Mouse (Mus musculus) forebrain, embryonic 10.5 days (tissue): ENCODE measurements around the gene Slc39a8. TPM values are rescaled to one million over a fixed set of nuclear protein-coding genes. Genes with fewer than 3 reads are reported as not detected.

Source experiments
- DNase-seq: peaks from one replicate; pipeline ENCODE4 v3.0.0-alpha.2; 2017; ENCODE audit warnings: low spot score; ENCODE audit errors: extremely low spot score
- H3K27ac ChIP-seq: fragments of 300-500 bp; sonication (generic); 2 replicates; pipeline ENCODE4 v1.5.1; 2016; ENCODE audit warnings: mild to moderate bottlenecking
- H3K27me3 ChIP-seq: fragments of 300-500 bp; sonication (generic); 2 replicates; pipeline ENCODE4 v1.6.1; 2016; ENCODE audit warnings: mild to moderate bottlenecking; ENCODE audit not compliant: poor library complexity, severe bottlenecking
- H3K36me3 ChIP-seq: fragments of 300-500 bp; sonication (generic); replicated peaks from 2 replicates; pipeline ENCODE4 v1.6.1; 2016; ENCODE audit warnings: mild to moderate bottlenecking, moderate library complexity
- H3K4me1 ChIP-seq: fragments of 300-500 bp; sonication (generic); 2 replicates; pipeline ENCODE4 v1.6.1; 2016
- H3K4me3 ChIP-seq: fragments of 300-500 bp; sonication (generic); 2 replicates; pipeline ENCODE4 v1.5.1; 2016; ENCODE audit warnings: mild to moderate bottlenecking, moderate library complexity
- H3K9me3 ChIP-seq: fragments of 300-500 bp; sonication (generic); 2 replicates; pipeline ENCODE4 v1.6.1; 2016; ENCODE audit warnings: mild to moderate bottlenecking, moderate library complexity
- WGBS: fragments of 180-500 bp; shearing (Covaris S2); methylation state at CpG from one replicate; pipeline ENCODE4 v1.1.7; 2016; 5-methylcytosine and 5-hydroxymethylcytosine counted together
- polyA plus RNA-seq: library from polyadenylated mRNA; unstranded; fragments of >200 nt; fragmentation: Nextera tagmentation; extraction: Ambion mirVana; gene quantifications from 2 replicates; pipeline ENCODE4 v1.2.1, GENCODE M21; 2016

Slc39a8 gene
- polyA plus RNA-seq, 1 experiment from 2014 or later = 20.7 TPM

- no peak for DNase-seq
These were observed 29.9 kb downstream of the Slc39a8 start for GRCm38 (mm10) chr3:135854985-135855340.

GRCm38 (mm10) chr3:135856303-135856702 lies 31.2 kb downstream of the Slc39a8 start:
- H3K36me3 ChIP-seq = no peaks in the 10 kb centered on the region
- no peak overlapping the region for H3K4me3 ChIP-seq
- no peaks in the 10 kb centered on the region for H3K27me3 ChIP-seq
- no peak for DNase-seq
- H3K4me1 ChIP-seq = peaks cover 25% of the 10 kb centered on the region
- WGBS = 67% methylated on average over 1 of the region's 1 CpGs
- H3K27ac ChIP-seq = no peak overlapping the region
- H3K9me3 ChIP-seq = no peaks in the 10 kb centered on the region

More at GRCm38 (mm10) chr3:135854985-135855340, 29.9 kb downstream of the Slc39a8 start:
- Histone ChIP-seq H3K4me3 (no peak overlapping the region), H3K4me1 (peaks cover 20% of the 10 kb centered on the region), H3K9me3 (no peaks in the 10 kb centered on the region), H3K27ac (no peak overlapping the region), H3K27me3 (no peaks in the 10 kb centered on the region), H3K36me3 (no peaks in the 10 kb centered on the region)
- 84% methylated on average over 6 of the region's 6 CpGs for WGBS

- 54% methylated on average over 5 of the region's 5 CpGs for WGBS
- H3K27ac ChIP-seq = no peak overlapping the region
- no peak overlapping the region for H3K4me3 ChIP-seq
- no peaks in the 10 kb centered on the region for H3K36me3 ChIP-seq
- H3K9me3 ChIP-seq = no peaks in the 10 kb centered on the region
- DNase-seq = no peak
- H3K27me3 ChIP-seq = no peaks in the 10 kb centered on the region
- peaks cover 25% of the 10 kb centered on the region for H3K4me1 ChIP-seq
These were observed 32.1 kb downstream of the Slc39a8 start for GRCm38 (mm10) chr3:135857134-135857533.

DNA sequence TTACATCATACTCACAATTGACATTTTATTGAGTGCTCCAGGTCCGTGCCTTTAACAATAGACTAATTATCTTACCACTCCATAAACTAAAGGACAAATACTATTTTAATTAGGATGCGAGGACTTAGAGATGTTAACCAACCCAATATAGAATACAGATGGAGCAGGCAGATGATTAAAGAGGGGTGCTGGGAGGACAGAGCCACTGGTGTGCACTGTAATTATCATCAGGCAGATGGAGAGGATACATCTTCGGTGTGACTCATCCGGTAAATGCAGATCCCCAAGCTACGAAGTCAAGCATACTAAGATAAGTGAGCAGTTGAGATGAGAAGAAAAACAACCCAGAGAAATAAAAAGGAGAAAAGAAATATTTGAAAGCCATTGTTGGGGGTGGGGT lies 34.4 kb downstream of the Slc39a8 start:
- no peak overlapping the region for H3K4me3 ChIP-seq
- H3K27ac ChIP-seq = no peak overlapping the region
- DNase-seq = no peak
- H3K4me1 ChIP-seq = peaks cover 25% of the 10 kb centered on the region
- H3K9me3 ChIP-seq = no peaks in the 10 kb centered on the region
- 91% methylated on average over 5 of the region's 5 CpGs for whole genome bisulfite sequencing
- H3K36me3 ChIP-seq = no peaks in the 10 kb centered on the region
- no peaks in the 10 kb centered on the region for H3K27me3 ChIP-seq

- H3K4me1 ChIP-seq = peaks cover 9% of the 10 kb centered on the region; the same call in 1 of the 2 replicates
- H3K36me3 ChIP-seq = no peaks in the 10 kb centered on the region
- DNase-seq = no peak
- no peak overlapping the region for H3K27ac ChIP-seq
- no peak overlapping the region for H3K4me3 ChIP-seq
- WGBS = 61% methylated on average over 9 of the region's 9 CpGs
- H3K27me3 ChIP-seq = no peaks in the 10 kb centered on the region
- no peaks in the 10 kb centered on the region for H3K9me3 ChIP-seq
These were observed 37.7 kb downstream of the Slc39a8 start for GRCm38 (mm10) chr3:135862804-135863203.

- 76% methylated on average over 4 of the region's 4 CpGs for WGBS
- no peak for DNase-seq
- no peak overlapping the region for H3K4me3 ChIP-seq
- no peaks in the 10 kb centered on the region for H3K27me3 ChIP-seq
- H3K27ac ChIP-seq = no peak overlapping the region
- H3K9me3 ChIP-seq = no peaks in the 10 kb centered on the region
- no peaks in the 10 kb centered on the region for H3K36me3 ChIP-seq
- no peaks in the 10 kb centered on the region for H3K4me1 ChIP-seq
These were observed 44.0 kb downstream of the Slc39a8 start for GRCm38 (mm10) chr3:135869041-135869440.

GRCm38 (mm10) chr3:135872325-135872724 lies 47.2 kb downstream of the Slc39a8 start:
- no peak overlapping the region for H3K4me3 ChIP-seq
- H3K27ac ChIP-seq = no peak overlapping the region
- no peak for DNase-seq
- H3K36me3 ChIP-seq = no peaks in the 10 kb centered on the region
- no peaks in the 10 kb centered on the region for H3K27me3 ChIP-seq
- H3K4me1 ChIP-seq = no peaks in the 10 kb centered on the region
- H3K9me3 ChIP-seq = no peaks in the 10 kb centered on the region
- WGBS = 88% methylated on average over 5 of the region's 5 CpGs

GRCm38 (mm10) chr3:135873596-135873995 lies 48.5 kb downstream of the Slc39a8 start:
- Histone ChIP-seq H3K9me3 (no peaks in the 10 kb centered on the region), H3K27me3 (no peaks in the 10 kb centered on the region), H3K36me3 (no peaks in the 10 kb centered on the region), H3K4me1 (no peaks in the 10 kb centered on the region), H3K4me3 (no peak overlapping the region), H3K27ac (no peak overlapping the region)
- 76% methylated on average over 3 of the region's 3 CpGs for WGBS
- no peak for DNase-seq

DNA sequence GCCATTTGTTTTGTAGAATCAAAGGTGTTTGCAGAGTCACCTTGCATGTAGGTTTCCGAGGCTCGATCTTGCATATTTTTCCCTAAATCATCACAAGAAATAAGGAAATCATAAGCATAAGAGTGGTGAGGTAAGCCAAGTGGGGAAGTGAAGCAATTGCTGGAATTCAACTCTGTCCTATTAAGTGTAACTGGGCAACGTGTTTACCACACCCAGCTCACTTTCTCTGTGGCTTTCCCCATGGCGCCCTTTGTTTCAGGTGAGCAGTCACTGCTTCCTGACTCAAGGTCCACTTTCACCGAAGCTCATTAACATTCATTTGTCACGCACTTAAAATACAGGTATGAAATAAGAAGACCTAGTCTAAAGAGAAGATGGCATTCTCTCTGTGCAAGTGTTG lies 53.0 kb downstream of the Slc39a8 start:
- Histone ChIP-seq H3K4me3 (no peak overlapping the region), H3K36me3 (no peaks in the 10 kb centered on the region), H3K9me3 (no peaks in the 10 kb centered on the region), H3K4me1 (no peaks in the 10 kb centered on the region), H3K27ac (no peak overlapping the region), H3K27me3 (no peaks in the 10 kb centered on the region)
- WGBS = 93% methylated on average over 6 of the region's 6 CpGs
- DNase-seq = no peak

- Histone ChIP-seq H3K4me3 (no peak overlapping the region), H3K4me1 (peaks cover 13% of the 10 kb centered on the region), H3K27me3 (no peaks in the 10 kb centered on the region), H3K36me3 (no peaks in the 10 kb centered on the region), H3K27ac (no peak overlapping the region), H3K9me3 (no peaks in the 10 kb centered on the region)
- WGBS = 77% methylated on average over 12 of the region's 12 CpGs
- DNase-seq = no peak
These were observed 61.0 kb downstream of the Slc39a8 start for GRCm38 (mm10) chr3:135885927-135886658.

GRCm38 (mm10) chr3:135886659-135887027 lies 61.6 kb downstream of the Slc39a8 start:
- Histone ChIP-seq H3K9me3 (no peaks in the 10 kb centered on the region), H3K36me3 (no peaks in the 10 kb centered on the region), H3K27ac (no peak overlapping the region), H3K4me1 (peaks cover 13% of the 10 kb centered on the region), H3K27me3 (no peaks in the 10 kb centered on the region), H3K4me3 (no peak overlapping the region)
- DNase-seq = peak; percentile 54
- 43% methylated on average over 12 of the region's 12 CpGs for WGBS

- 61% methylated on average over 9 of the region's 9 CpGs for WGBS
- DNase-seq = no peak
- Histone ChIP-seq H3K27me3 (no peaks in the 10 kb centered on the region), H3K9me3 (no peaks in the 10 kb centered on the region), H3K36me3 (no peaks in the 10 kb centered on the region), H3K4me3 (no peak overlapping the region), H3K27ac (peak overlapping the region; percentile 73), H3K4me1 (peaks cover 13% of the 10 kb centered on the region)
These were observed 62.2 kb downstream of the Slc39a8 start for GRCm38 (mm10) chr3:135887033-135887855.

DNA sequence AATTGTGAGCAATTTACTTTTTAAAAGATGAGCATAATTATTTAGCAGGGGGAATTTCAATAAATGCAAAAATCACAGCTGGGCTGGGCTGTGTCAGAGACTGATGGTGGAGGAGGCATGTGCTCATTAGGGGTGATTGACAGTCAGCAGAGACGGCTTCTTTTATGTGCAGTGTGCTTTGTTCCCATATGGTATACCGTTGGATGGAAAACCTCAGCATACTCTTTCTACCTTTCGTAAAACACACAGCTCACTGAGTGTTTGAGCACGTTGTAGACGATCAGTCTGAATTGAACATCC lies 62.7 kb downstream of the Slc39a8 start:
- Histone ChIP-seq H3K27ac (peak overlapping the region; percentile 73), H3K36me3 (no peaks in the 10 kb centered on the region), H3K27me3 (no peaks in the 10 kb centered on the region), H3K4me3 (no peak overlapping the region), H3K4me1 (peaks cover 13% of the 10 kb centered on the region), H3K9me3 (no peaks in the 10 kb centered on the region)
- DNase-seq = no peak
- 45% methylated on average over 5 of the region's 5 CpGs for WGBS
